Comparison of ENCODE assay signal across 14 mouse cellular contexts in the genomic region with DNA sequence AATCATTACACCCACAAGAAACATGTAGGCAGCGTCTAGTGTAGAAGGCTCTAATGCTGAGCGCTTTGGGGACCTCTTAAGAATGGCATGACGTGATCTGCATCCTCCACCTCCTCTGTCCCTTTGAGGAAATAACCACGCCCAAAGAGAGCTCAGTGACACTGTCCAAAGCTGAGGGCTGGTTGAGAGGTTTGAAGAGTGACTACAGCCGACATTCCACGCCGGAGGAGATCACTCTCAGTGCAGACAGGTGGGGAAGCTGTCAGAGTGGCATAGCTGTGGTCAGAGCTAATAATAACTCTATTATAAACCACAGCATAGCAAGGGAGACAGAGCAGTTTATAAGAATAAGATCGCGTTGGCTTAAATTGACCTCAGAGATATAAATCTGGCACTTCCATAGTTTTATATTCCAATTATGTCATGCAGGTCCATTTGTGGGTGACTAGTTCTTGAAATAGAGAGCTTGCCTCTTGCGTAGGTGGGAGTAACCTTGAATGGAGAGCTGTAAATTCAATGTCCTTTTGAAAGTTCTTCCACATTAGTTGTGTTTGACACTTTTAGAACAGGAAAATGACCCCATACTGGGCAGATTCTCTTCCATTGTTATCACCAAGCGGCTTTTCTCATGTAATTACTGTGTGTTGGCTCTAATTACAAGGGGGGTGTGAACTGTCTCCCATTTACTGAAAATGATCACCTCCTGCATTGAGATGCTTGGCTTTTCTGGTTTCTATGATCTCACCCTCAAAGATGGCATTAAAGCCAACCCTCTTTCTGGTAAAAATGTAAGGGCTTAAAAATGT.
DNase-seq lines count a peak whose midpoint lies in the region; ATAC-seq and TF ChIP-seq lines count a peak whose summit lies in the region.
"Had no signal": no experiment of that assay in that cellular context is flagged by ENCODE, and none has a peak within 500 bp of the region (broad histone marks: within the 10 kb centered on the region; RNA-seq: fewer than 3 reads in every experiment).

No protein-coding gene starts in this region.

- no peaks in the 10 kb centered on the region for H3K79me2 ChIP-seq in C2C12 (ENCODE audit: control insufficient read depth, insufficient read depth)

- H3K4me2 ChIP-seq in heart, embryonic 14.5 days (ENCODE audit: low read length) = peak overlapping the region; percentile 38
- H3K4me2 ChIP-seq in heart, embryonic 16.5 days (ENCODE audit: low read depth, low read length) = peak overlapping the region; percentile 45
- H3K4me2 ChIP-seq: neural tube, embryonic 13.5 days had no signal

- no peak for TF ChIP-seq CTCF in C2C12 (IDR thresholded peaks at IDR 0.05; ENCODE audit: control insufficient read depth, insufficient read depth, insufficient read length)

- H3K4me1 ChIP-seq in heart, embryonic 14.5 days (ENCODE audit: control insufficient read depth in 2 of 2, insufficient read depth in 2 of 2, low read length in 2 of 2) = 0 out of 4 replicates have a peak, but pooled peaks cover 0 to 3% of the 10 kb centered on the region in 2 experiments
- peaks cover 5% of the 10 kb centered on the region; the same call in 1 of the 2 replicates for H3K4me1 ChIP-seq in heart, embryonic 16.5 days (ENCODE audit: control insufficient read depth, insufficient read depth, low read length)
- H3K4me1 ChIP-seq: neural tube, embryonic 13.5 days had no signal

- no peak overlapping the region for H3ac ChIP-seq in C2C12 (ENCODE audit: control insufficient read depth, insufficient read length, low read depth)

- intact Hi-C loops in left cerebral cortex, postnatal 14 days (cut with DNase I) = no loop called here

- no peaks in the 10 kb centered on the region for H3K79me3 ChIP-seq in C2C12 (ENCODE audit: low read depth)

- 0 out of 4 replicates have a peak overlapping the region, but pooled peaks of 1 of the 2 experiments have one; percentile 0 for H3K4me3 ChIP-seq in heart, embryonic 14.5 days (ENCODE audit: control insufficient read depth in 1 of 2, insufficient read depth in 1 of 2, low read depth in 1 of 2, low read length in 2 of 2)
- H3K4me3 ChIP-seq in C2C12 (ENCODE audit: insufficient read depth, poor library complexity, severe bottlenecking) = no peak overlapping the region
- no peak overlapping the region for H3K4me3 ChIP-seq in heart, embryonic 16.5 days (ENCODE audit: low read length)
- H3K4me3 ChIP-seq: heart, adult 2 months; neural tube, embryonic 13.5 days had no signal

- H3K9me3 ChIP-seq in heart, embryonic 14.5 days (ENCODE audit: control insufficient read depth, low read length) = no peaks in the 10 kb centered on the region
- H3K9me3 ChIP-seq in heart, embryonic 16.5 days (replicated peaks; ENCODE audit: control insufficient read depth, low read length) = no peaks in the 10 kb centered on the region
- H3K9me3 ChIP-seq: neural tube, embryonic 13.5 days had no signal

- no peak for DNase-seq in heart, adult 9 months (ENCODE audit: low spot score in 2 of 2)
- DNase-seq in lung, postnatal 4 days = peak; percentile 18 to 34
- no peak for DNase-seq in adrenal gland, adult 8-10 months
- DNase-seq in left cerebral cortex, postnatal 14 days (ENCODE audit: low spot score in 2 of 2) = no peak
- no peak for DNase-seq in ovary, adult 18-20 months (ENCODE audit: low spot score)
- DNase-seq: cerebellum, adult 11 months; midbrain, embryonic 14.5 days had no signal

- peak overlapping the region; percentile 38 to 46; a peak in 3 of 4 replicates for H3K27ac ChIP-seq in heart, embryonic 14.5 days (replicated peaks in 1 of 2; ENCODE audit: control insufficient read depth in 1 of 2, insufficient read depth in 1 of 2, low read depth in 2 of 2, low read length in 2 of 2)
- H3K27ac ChIP-seq in heart, embryonic 16.5 days (ENCODE audit: low read length) = peak overlapping the region; percentile 44; the same call in 1 of the 2 replicates
- H3K27ac ChIP-seq: heart, adult 2 months; neural tube, embryonic 13.5 days had no signal

- peak; percentile 91 for ATAC-seq in heart, embryonic 14.5 days (ENCODE audit: insufficient number of reproducible peaks, insufficient read depth, low FRiP score, low read depth)
- ATAC-seq in heart, embryonic 16.5 days (replicated peaks; ENCODE audit: extremely low read depth, insufficient read depth, low FRiP score) = peak; percentile 95
- ATAC-seq: intestine, postnatal 0 days had no signal

- H3K27me3 ChIP-seq in heart, embryonic 14.5 days (ENCODE audit: control insufficient read depth, insufficient read depth, low read length) = no peaks in the 10 kb centered on the region
- no peaks in the 10 kb centered on the region for H3K27me3 ChIP-seq in C2C12 (ENCODE audit: control insufficient read depth, insufficient read depth, insufficient read length)
- H3K27me3 ChIP-seq in heart, embryonic 16.5 days (ENCODE audit: control insufficient read depth, insufficient read depth, low read length) = no peaks in the 10 kb centered on the region
- H3K27me3 ChIP-seq: CH12.LX; neural tube, embryonic 13.5 days had no signal

- H3K9ac ChIP-seq in heart, embryonic 14.5 days (ENCODE audit: low read length) = peak overlapping the region; percentile 25; the same call in 1 of the 2 replicates
- no peak overlapping the region for H3K9ac ChIP-seq in heart, embryonic 16.5 days (ENCODE audit: low read length)
- H3K9ac ChIP-seq: neural tube, embryonic 13.5 days had no signal

- 27% methylated on average over 11 of the region's 11 CpGs for WGBS in heart, embryonic 14.5 days
- WGBS in heart, embryonic 16.5 days = 27% methylated on average over 11 of the region's 11 CpGs

- H3K36me3 ChIP-seq in heart, embryonic 14.5 days (ENCODE audit: control insufficient read depth, insufficient read depth, low read length) = no peaks in the 10 kb centered on the region
- H3K36me3 ChIP-seq in C2C12 (ENCODE audit: control insufficient read depth, insufficient read depth) = no peaks in the 10 kb centered on the region
- H3K36me3 ChIP-seq in heart, embryonic 16.5 days (ENCODE audit: control insufficient read depth, insufficient read depth) = no peaks in the 10 kb centered on the region
- H3K36me3 ChIP-seq: neural tube, embryonic 13.5 days had no signal

TF ChIP-seq in C2C12, 6 proteins besides CTCF, POLR2A, EP300 and RAD21:
- peak; percentile 96 for TF ChIP-seq MYOD1 (IDR thresholded peaks at IDR 0.05; ENCODE audit: control insufficient read depth, insufficient read length, low read depth)
- TF ChIP-seq CEBPB (IDR thresholded peaks at IDR 0.05; ENCODE audit: low read depth) = no peak
- no peak for TF ChIP-seq USF1 (IDR thresholded peaks at IDR 0.05; ENCODE audit: low read depth)

Comparison
In these comparisons a context has a peak if more than half of its experiments do, and no peak if none do; other contexts are left out.
1. DNase-seq: peak in lung, postnatal 4 days (2 of 2); none in heart, adult 9 months (0 of 2), adrenal gland, adult 8-10 months (single experiment), left cerebral cortex, postnatal 14 days (0 of 2) and ovary, adult 18-20 months (single experiment).